Mouse (Mus musculus) splenic B cell, adult 2 months (primary cell): Measurements from ENCODE around the gene Rxrg.

ENCODE experiments used
- DNase-seq: peaks from one replicate; pipeline ENCODE4 v3.0.0-alpha.2; 2011; ENCODE audit warnings: low read depth, low spot score
- H3K27me3 ChIP-seq: 2 replicates; pipeline ENCODE4 v1.6.1; 2012; ENCODE audit warnings: mild to moderate bottlenecking, low read length, moderate library complexity, mixed read lengths; ENCODE audit not compliant: control insufficient read depth, poor library complexity, insufficient read depth, severe bottlenecking
- H3K36me3 ChIP-seq: 2 replicates; pipeline ENCODE4 v1.6.1; 2012; ENCODE audit warnings: mild to moderate bottlenecking, low read length, moderate library complexity, mixed read lengths; ENCODE audit not compliant: control insufficient read depth, poor library complexity, insufficient read depth, severe bottlenecking

The Rxrg gene

DNA sequence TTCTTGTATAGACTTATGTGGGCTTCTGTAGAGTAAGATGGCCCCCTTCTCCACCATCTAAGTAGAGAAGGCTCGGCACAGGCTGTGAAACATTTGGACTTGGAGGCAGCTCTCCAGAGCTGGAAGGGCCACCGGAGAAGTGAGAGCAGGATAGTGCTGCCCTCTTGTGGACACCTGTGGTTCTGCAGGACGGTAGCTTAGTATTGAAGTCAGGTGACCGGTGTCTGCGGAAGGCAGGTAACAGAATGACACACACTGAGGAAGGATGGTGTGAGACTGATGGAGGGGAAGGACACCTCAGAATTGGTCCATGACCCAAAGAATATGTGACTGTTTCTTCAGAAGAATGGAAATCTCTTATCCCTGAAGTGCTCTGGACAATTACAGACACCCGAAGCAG lies 71.6 kb downstream of the Rxrg start:
- H3K27me3 ChIP-seq = no peaks in the 10 kb centered on the region; the same call in 1 of the 2 replicates
- no peaks in the 10 kb centered on the region for H3K36me3 ChIP-seq
- peak; percentile 45 for DNase-seq

DNA sequence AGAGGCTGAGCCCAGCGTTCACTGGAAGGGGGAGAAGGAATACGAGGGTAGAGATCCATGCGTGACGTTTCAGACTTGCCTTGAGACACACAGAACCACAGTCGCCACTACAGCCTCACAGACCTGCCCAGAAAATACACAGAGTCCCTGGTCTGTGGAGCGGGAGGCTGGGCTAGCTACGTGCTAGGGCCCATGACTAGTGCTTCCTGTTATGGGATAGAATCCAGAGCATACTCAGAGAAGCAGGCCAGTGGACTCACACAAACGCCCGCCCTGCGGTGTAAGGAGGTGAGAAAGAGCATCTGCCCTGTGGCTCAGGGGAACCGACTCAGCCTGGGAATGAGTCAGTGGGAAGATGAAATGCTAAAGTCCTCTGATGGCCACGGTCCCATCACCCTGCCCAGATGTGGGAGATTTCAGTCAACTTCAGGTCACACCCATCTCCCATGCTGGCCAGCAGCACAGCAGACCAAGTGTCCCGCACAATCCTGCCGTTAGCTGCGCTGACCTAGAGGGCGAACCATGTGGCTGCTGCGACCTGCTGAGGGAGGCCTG lies 74.3 kb downstream of the Rxrg start:
- Histone ChIP-seq H3K36me3 (no peaks in the 10 kb centered on the region), H3K27me3 (no peaks in the 10 kb centered on the region; the same call in 1 of the 2 replicates)
- no peak for DNase-seq

GRCm38 (mm10) chr1:167679061-167679460 lies 80.9 kb downstream of the Rxrg start:
- DNase-seq = no peak
- H3K36me3 ChIP-seq = no peaks in the 10 kb centered on the region
- H3K27me3 ChIP-seq = no peaks in the 10 kb centered on the region

DNA sequence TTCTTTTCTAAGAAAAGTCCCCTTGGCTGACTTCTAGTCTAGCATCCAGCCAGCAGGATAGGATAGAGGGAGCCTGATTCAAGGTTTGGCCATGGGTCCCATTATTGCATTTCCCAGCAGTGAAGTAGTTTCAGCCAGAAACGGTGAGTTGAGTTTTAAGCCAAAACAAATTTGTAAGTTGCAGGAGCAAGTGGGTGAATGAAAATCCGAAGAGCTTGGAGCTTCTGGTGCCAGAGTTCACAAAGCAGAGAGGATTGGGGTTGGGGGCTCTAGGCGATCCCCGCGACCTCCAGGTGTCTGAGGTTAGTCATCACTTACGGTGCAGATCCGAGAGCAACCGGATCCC lies 89.8 kb downstream of the Rxrg start:
- DNase-seq = no peak
- no peaks in the 10 kb centered on the region for H3K27me3 ChIP-seq
- no peaks in the 10 kb centered on the region for H3K36me3 ChIP-seq

GRCm38 (mm10) chr1:167688347-167689231 lies 90.4 kb downstream of the Rxrg start:
- Histone ChIP-seq H3K36me3 (no peaks in the 10 kb centered on the region), H3K27me3 (no peaks in the 10 kb centered on the region)
- DNase-seq = no peak

GRCm38 (mm10) chr1:167689232-167689261 lies 90.9 kb downstream of the Rxrg start, which contains the start of gene Lmx1a:
TSS of gene Lmx1a (plus strand) at chr1:167689237.
- Histone ChIP-seq H3K36me3 (no peaks in the 10 kb centered on the region), H3K27me3 (no peaks in the 10 kb centered on the region)
- DNase-seq = no peak
